In genomic region chr14:25127544-25128159, GRCm38 (mm10) we compare ENCODE assay signal across 10 mouse cellular contexts.
A peak's percentile ranks its signal among the peaks of the same experiment; 100 is the strongest.
DNase-seq lines count a peak whose midpoint lies in the region; ATAC-seq and TF ChIP-seq lines count a peak whose summit lies in the region.
"Had no signal": no experiment of that assay in that cellular context is flagged by ENCODE, and none has a peak within 500 bp of the region (broad histone marks: within the 10 kb centered on the region; RNA-seq: fewer than 3 reads in every experiment).

No protein-coding gene starts in this region.

- TF ChIP-seq POLR2A in brain, embryonic 14.5 days (IDR thresholded peaks at IDR 0.05; ENCODE audit: borderline replicate concordance, extremely low read depth, insufficient read depth, insufficient read length, poor library complexity, severe bottlenecking): no peak

- no peaks in the 10 kb centered on the region for H3K27me3 ChIP-seq in embryonic facial prominence, embryonic 11.5 days (ENCODE audit: control insufficient read depth, insufficient read depth, low read length)
- H3K27me3 ChIP-seq in midbrain, embryonic 11.5 days (ENCODE audit: control insufficient read depth, insufficient read depth, low read length): no peaks in the 10 kb centered on the region

- H3K27ac ChIP-seq in embryonic facial prominence, embryonic 11.5 days (replicated peaks; ENCODE audit: low read depth, low read length): 0 out of 2 replicates have a peak overlapping the region, but pooled peaks have one; percentile 52
- H3K27ac ChIP-seq in midbrain, embryonic 11.5 days (ENCODE audit: low read depth, low read length): peak overlapping the region; percentile 55; the same call in 1 of the 2 replicates
- H3K27ac ChIP-seq: gastrocnemius, adult 2 months had no signal

- DNase-seq in brain, embryonic 14.5 days (ENCODE audit: low read depth): peak; percentile 86
- peak; percentile 14 for DNase-seq in embryonic facial prominence, embryonic 11.5 days (ENCODE audit: low spot score)
- peak; percentile 47 to 75 for DNase-seq in layer of hippocampus, adult 18-20 months (ENCODE audit: low spot score in 2 of 2)
- no peak for DNase-seq in midbrain, embryonic 11.5 days (ENCODE audit: low spot score, missing footprints)
- no peak for DNase-seq in thymus, postnatal 4 days
- no peak for DNase-seq in kidney, postnatal 4 days
- DNase-seq: gastrocnemius, adult 2 months; kidney, adult 8-10 months had no signal

- no peaks in the 10 kb centered on the region for H3K36me3 ChIP-seq in embryonic facial prominence, embryonic 11.5 days (replicated peaks; ENCODE audit: control insufficient read depth, insufficient read depth, low read depth, low read length)
- no peaks in the 10 kb centered on the region for H3K36me3 ChIP-seq in midbrain, embryonic 11.5 days (ENCODE audit: control insufficient read depth, insufficient read depth, low read length)

- H3K9me3 ChIP-seq in embryonic facial prominence, embryonic 11.5 days (replicated peaks; ENCODE audit: control insufficient read depth, low read length): no peaks in the 10 kb centered on the region
- H3K9me3 ChIP-seq in midbrain, embryonic 11.5 days (ENCODE audit: control insufficient read depth, low read length): no peaks in the 10 kb centered on the region

- no peak overlapping the region for H3K9ac ChIP-seq in embryonic facial prominence, embryonic 11.5 days (replicated peaks; ENCODE audit: low read length)
- H3K9ac ChIP-seq in midbrain, embryonic 11.5 days (ENCODE audit: low read length): no peak overlapping the region

- no peak overlapping the region for H3K4me2 ChIP-seq in embryonic facial prominence, embryonic 11.5 days (ENCODE audit: low read depth, low read length)
- H3K4me2 ChIP-seq in midbrain, embryonic 11.5 days: no peak overlapping the region; the same call in 1 of the 2 replicates

- TF ChIP-seq CTCF in brain, embryonic 14.5 days (IDR thresholded peaks at IDR 0.05; ENCODE audit: borderline replicate concordance, extremely low read depth, insufficient read depth, insufficient read length): no peak

- H3K4me3 ChIP-seq in embryonic facial prominence, embryonic 11.5 days (ENCODE audit: low read depth, low read length): no peak overlapping the region
- H3K4me3 ChIP-seq in midbrain, embryonic 11.5 days (ENCODE audit: low read depth, low read length): no peak overlapping the region
- H3K4me3 ChIP-seq: gastrocnemius, adult 2 months had no signal

- H3K4me1 ChIP-seq in embryonic facial prominence, embryonic 11.5 days (ENCODE audit: control insufficient read depth, insufficient read depth, low read length): peaks cover 12% of the 10 kb centered on the region
- H3K4me1 ChIP-seq in midbrain, embryonic 11.5 days (ENCODE audit: control insufficient read depth, insufficient read depth, low read length): peaks cover 24% of the 10 kb centered on the region

- 40% methylated on average over 14 of the region's 14 CpGs for WGBS in embryonic facial prominence, embryonic 11.5 days
- WGBS in midbrain, embryonic 11.5 days: 47% methylated on average over 14 of the region's 14 CpGs

- ATAC-seq in embryonic facial prominence, embryonic 11.5 days (replicated peaks; ENCODE audit: insufficient number of reproducible peaks, low FRiP score, low TSS enrichment, low read depth): no peak
- 0 out of 2 replicates have a peak, but pooled peaks have one; percentile 40 for ATAC-seq in midbrain, embryonic 11.5 days (ENCODE audit: low FRiP score)
- ATAC-seq in monocyte, adult 5-6 weeks (replicated peaks; ENCODE audit: insufficient number of reproducible peaks, low FRiP score, low TSS enrichment, poor library complexity, severe bottlenecking): no peak
- no peak for ATAC-seq in CD4-positive, CD25-positive, alpha-beta regulatory T cell, adult 4 months

Comparison
In these comparisons a context has a peak if more than half of its experiments do, and no peak if none do; other contexts are left out.
1. DNase-seq: peak in brain, embryonic 14.5 days (single experiment), embryonic facial prominence, embryonic 11.5 days (single experiment) and layer of hippocampus, adult 18-20 months (2 of 2); none in midbrain, embryonic 11.5 days (single experiment), thymus, postnatal 4 days (single experiment) and kidney, postnatal 4 days (0 of 2).